Mouse (Mus musculus): ENCODE data around the gene Spcs1.

Gene Spcs1

DNA sequence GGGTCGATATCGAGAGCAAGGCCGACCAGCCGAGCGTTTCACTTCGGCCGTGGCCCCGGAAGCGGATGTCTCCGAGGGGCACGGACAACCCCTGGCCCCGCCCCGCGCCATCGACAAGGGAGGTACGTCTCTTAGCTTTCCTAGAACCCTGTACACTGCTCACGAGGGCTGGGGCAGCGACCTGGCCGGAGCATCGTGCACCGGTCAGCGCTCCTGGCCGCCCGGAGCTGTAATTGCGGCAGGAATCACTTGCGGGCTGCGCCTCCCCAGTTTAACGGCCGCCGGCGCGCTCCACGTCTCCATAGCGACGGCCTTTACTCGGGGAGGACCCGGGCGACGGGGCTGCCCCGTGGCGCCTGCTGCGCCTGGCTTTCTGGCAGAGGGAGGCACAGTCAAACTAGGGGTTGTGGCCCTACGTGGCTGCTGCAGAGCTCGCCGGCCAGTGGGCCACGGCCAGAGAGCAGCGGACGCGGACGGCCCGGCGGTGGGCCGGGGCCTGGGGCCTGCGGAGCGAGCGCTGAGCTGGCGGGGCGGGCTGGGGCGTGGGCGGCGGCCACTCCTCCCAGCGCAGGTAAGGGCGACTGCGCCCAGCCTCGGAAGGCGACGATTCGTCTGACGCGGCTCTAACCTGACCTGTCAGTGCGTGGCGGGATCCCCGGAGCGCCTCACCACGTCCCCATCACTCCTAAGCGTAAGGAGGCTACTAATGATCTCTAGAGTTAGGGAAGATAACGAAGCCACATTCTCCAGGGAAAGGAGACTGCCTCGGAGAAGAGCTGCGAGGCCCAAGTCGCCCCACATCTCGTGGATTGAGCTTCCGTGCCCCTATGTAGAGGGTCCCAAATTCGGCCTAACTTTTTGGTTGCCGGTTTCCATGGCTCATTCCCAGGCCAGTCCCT lies at the start of gene Spcs1, which contains the start of gene Glt8d1:
Spcs1 (minus strand) TSS at position 366 of the 899 bp plus-strand sequence.
Glt8d1 (plus strand) TSS at position 94 of the 899 bp plus-strand sequence.
- in situ Hi-C loops (cut with MboI, MseI), result loop anchor here (25.0 kb wide), 1 partner anchor 1161 kb away; the partner anchor contains the start of gene Ncoa4

GRCm38 (mm10) chr14:31045817-31046216 lies 44.3 kb upstream of the Spcs1 start:
- in situ Hi-C loops (cut with MboI, MseI), result no loop called here

GRCm38 (mm10) chr14:31045296-31045695 lies 43.8 kb upstream of the Spcs1 start:
- in situ Hi-C loops (cut with MboI, MseI), result no loop called here

- in situ Hi-C loops (cut with MboI, MseI), result no loop called here
Observed at GRCm38 (mm10) chr14:31025785-31026184, 24.3 kb upstream of the Spcs1 start.

DNA sequence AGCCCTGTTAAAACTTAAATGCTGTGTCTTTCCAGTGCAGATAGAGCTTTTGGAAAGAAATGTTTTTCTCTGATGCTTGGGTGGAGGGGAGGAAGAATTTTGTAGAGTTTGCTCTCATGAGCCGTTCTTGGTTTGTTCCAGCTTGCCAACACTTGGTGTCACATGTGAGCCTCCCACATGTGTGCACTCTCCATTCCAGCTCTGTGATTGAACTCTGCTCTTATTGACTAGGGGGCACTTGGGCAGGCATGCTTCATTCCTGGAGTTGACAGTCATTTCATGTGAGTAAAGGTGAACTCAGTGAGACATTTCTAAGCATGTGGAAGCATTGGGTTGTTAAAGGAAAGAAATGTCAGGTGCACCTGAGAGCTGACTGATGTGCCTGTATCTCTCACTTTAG lies 21.1 kb upstream of the Spcs1 start:
- in situ Hi-C loops (cut with MboI, MseI), result loop anchor here (25.0 kb wide), 1 partner anchor 1140 kb away; the partner anchor contains the start of gene Ncoa4

DNA sequence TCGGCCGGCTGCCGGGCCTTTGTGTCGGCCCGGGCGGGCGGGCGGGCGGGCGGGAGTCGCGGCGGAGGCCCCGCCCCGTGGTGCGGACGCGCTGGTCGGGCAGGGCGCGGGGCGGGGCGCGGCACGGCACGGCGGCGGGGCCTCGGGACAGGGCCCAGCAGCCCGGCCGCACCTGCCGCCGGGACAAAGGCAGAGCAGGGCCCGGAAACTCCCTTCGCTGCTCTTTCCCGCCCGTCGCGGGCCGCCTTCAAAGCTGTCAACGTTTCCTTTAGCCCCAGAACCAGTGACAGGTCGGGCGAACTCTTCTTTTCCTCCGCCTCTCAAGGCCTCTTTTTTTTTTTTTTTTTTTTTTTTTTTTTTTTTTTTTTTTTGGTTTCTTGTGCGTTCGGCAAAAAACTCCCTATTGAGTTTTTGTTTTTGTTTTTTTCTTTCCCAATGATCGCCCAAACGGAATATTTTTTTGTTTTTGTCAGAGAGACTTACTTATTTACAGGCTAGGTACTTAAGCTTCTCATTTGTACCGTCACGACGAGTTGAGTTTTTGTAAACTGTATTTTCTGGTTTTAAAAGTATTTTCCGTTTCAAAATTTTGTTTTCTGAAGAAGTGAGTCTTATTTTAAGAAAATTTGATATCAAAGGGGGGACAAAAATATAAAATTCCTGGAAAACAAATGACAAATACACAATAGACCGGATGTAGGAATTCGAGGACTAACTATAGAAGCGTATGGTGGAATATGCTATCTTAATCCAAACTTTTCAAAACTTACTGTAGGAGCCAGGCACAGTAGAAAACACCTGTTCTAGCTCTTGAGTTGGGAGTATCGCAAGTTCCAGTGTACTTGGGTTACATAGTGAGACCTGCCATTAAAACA lies 18.1 kb upstream of the Spcs1 start:
- in situ Hi-C loops (cut with MboI, MseI), result loop anchor here (25.0 kb wide), 1 partner anchor 1143 kb away; the partner anchor contains the start of gene Ncoa4

DNA sequence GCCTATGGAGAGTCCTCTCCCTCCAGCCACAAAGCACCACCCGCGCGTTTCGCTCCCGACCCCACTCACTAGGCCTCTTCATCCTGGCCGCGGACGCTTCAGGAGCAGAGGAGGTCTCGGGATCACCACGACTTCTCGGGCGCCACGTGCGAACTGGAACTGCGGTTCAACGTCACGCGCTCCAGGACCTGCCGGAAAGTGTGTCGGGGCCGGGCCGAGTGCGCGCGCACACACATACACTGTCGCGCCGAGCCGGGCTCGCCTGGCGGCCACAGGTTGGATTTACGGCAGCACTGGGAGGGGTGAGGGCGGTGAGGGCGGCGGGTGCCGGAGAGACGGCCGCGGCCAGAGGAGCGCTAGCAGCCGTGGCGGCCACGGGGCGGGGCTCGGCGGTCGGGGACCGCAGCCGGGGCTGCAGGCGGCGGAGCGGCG lies 17.4 kb upstream of the Spcs1 start, which contains the start of the genes Pbrm1 and Gnl3:
Pbrm1 (plus strand) TSS at position 279 of the 432 bp plus-strand sequence.
Gnl3 (minus strand) TSS at position 293 of the 432 bp plus-strand sequence.
- in situ Hi-C loops (cut with MboI, MseI), result loop anchor here (25.0 kb wide), 1 partner anchor 1143 kb away; the partner anchor contains the start of gene Ncoa4

DNA sequence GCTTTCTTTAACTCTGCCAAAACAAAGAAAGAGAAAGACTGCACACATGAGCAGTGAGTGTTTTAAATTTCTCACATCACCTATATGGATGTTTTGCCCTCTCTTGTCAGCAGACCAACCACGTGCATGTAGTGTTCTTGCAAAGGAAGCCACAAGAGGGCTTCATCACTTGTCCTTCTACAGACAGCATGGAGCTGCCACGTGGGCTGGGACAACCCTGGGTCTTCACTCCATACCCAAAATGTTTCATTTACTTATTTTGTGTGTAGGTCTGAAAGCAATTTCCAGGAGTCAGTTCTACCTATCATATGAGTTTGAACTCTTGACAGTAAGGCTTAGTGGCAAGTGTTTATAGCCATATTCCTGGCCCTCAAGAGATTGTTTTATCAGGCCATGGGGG lies 16.4 kb upstream of the Spcs1 start:
- in situ Hi-C loops (cut with MboI, MseI), result loop anchor here (25.0 kb wide), 1 partner anchor 1144 kb away; the partner anchor contains the start of gene Ncoa4

DNA sequence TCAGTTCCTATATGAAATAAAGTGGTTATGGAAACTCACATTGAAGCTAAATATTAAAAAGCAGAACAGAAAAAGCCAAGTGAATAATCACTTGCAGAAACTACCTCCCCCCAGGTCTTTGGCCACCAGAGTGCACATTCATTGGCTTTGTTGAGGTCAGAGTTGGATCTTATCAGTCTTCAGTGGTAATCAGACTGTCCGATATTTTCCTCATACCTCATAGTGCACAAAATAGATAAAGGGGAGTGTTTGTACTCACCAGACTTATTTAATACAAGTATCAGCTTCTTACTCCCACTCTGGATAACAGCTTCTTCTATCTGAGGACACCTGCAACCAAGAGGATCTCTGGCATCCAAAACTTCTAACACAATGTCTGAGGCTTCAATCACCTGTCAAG lies 14.6 kb upstream of the Spcs1 start:
- in situ Hi-C loops (cut with MboI, MseI), result loop anchor here (25.0 kb wide), 1 partner anchor 1146 kb away; the partner anchor contains the start of gene Ncoa4

DNA sequence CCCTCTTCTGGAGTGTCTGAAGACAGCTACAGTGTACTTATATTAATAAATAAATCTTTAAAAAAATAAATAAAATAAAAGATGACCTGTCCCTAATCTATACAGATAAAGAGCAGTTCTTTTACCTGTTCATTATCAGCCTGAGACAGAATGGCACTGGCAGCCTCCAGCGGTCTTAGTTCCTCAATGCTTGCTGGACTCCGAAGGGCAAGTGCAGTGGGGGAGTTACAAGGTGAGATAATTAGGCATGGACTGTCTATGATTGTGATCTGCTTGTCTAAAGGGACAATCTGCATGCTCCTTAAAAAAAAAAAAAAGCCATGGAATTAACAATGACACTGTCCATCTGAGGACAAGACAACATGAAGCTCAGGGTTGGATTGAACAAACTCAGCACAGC lies 12.5 kb upstream of the Spcs1 start:
- in situ Hi-C loops (cut with MboI, MseI), result loop anchor here (25.0 kb wide), 1 partner anchor 1148 kb away; the partner anchor contains the start of gene Ncoa4

DNA sequence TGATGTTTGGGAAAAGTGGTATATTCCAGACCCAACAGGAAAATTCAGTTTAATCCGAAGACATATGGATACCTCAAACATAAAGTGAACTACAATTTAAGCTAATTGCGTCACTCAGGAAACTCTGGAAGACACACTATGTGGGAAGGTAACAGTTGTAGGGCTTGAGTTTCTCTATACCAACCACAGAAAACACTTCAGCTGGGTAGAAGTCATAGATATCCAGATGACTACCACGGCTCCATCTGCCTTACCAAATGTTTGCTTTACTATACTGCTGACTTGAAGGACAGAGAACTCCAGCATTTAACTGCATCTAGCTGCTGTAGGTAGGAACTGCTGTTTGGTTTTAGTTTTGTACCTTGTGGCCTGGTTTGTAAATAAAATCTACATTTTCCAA lies 10.1 kb upstream of the Spcs1 start:
- in situ Hi-C loops (cut with MboI, MseI), result loop anchor here (25.0 kb wide), 1 partner anchor 1151 kb away; the partner anchor contains the start of gene Ncoa4

DNA sequence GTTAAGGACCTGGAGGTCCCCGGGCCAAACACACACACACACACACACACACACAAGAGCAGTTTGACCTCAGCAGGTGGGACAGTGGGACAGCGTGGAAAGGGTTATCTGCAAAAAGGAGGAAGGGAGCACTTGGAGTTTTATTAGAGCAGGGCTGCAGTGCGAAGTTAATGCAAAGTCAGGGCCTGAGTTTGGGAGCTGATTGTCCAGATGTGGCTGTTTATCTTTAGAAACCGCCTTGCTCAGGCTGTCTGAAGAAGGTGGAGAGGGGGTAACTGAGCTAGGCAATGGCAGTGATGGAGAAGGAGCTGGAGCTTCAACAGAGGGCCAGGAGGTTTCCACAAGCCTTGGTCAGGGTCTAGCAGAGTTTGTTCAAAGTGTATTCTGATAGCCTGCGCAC lies 5.3 kb upstream of the Spcs1 start:
- in situ Hi-C loops (cut with MboI, MseI), result loop anchor here (25.0 kb wide), 1 partner anchor 1156 kb away; the partner anchor contains the start of gene Ncoa4

- in situ Hi-C loops (cut with MboI, MseI), result loop anchor here (25.0 kb wide), 1 partner anchor 1158 kb away; the partner anchor contains the start of gene Ncoa4
Observed at GRCm38 (mm10) chr14:31004527-31004926, 3.1 kb upstream of the Spcs1 start.

DNA sequence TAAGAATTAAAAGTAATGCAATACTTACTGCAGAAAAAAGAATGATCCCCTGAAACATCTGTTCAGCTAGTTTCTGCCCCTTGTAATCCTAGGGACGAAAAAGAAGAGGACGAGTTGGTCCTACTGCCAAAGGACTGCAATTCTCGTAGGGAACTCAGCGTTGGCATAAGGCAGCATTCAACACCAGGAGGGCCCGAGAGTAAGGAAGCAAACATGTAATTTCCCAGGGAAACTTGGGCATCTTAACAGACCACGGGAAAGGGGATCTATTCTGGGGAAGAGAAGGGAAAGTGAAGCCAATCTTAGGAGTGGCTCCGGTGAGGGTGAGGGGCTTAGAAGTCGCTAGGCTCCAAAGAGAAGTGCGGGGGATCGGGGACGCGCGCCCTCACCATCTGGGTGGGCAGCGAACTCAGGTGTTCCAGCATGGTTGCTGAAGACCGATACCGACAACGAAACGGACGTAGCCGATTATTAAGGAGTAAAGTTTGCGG lies 611 bp downstream of the Spcs1 start:
- in situ Hi-C loops (cut with MboI, MseI), result loop anchor here (25.0 kb wide), 1 partner anchor 1161 kb away; the partner anchor contains the start of gene Ncoa4

- in situ Hi-C loops (cut with MboI, MseI), result loop anchor here (25.0 kb wide), 1 partner anchor 1162 kb away; the partner anchor contains the start of gene Ncoa4
Observed at GRCm38 (mm10) chr14:31000356-31000755, 1.1 kb downstream of the Spcs1 start.

- in situ Hi-C loops (cut with MboI, MseI), result no loop called here
Observed at GRCm38 (mm10) chr14:30996417-30996816, 5.1 kb downstream of the Spcs1 start.

GRCm38 (mm10) chr14:30976222-30976621 lies 25.2 kb downstream of the Spcs1 start:
- in situ Hi-C loops (cut with MboI, MseI), result no loop called here

DNA sequence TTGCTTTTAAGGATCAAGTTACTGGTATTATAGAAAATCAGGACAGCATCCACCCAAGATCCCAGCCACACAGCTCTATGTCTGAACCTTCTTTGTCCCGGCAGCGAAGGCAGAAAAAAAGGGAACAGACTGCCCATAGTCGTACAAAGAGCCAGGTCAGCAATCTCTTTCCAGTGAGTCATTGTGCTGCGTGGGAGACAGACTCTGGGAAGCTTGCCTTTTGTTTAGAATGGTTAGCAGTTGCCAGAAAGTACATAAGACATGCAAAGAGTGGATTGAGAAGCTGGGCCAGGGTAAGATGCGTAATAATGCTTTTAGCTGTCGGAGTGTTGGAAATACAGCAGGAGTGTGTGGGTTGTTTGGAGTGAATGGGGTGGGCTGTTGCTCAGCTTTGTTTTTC lies 27.3 kb downstream of the Spcs1 start:
- in situ Hi-C loops (cut with MboI, MseI), result no loop called here

- in situ Hi-C loops (cut with MboI, MseI), result no loop called here
Observed at GRCm38 (mm10) chr14:30960366-30960765, 41.1 kb downstream of the Spcs1 start.

DNA sequence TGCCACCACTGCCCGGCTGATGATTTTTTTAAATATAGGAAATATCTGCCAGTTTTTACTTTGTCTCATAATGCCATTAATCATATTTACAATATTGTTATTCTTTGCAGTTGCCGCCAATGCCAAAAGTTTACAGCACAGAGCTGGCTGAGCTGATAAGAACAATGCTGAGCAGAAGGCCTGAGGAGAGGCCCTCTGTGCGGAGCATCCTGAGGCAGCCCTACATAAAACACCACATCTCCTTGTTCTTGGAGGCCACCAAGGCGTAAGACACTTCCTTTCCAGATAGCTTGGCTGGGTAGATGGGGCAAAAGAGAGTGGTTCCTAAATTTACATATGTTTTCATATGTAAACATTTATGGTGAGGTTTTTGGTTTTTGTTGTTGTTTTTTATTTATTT lies 42.4 kb downstream of the Spcs1 start:
- in situ Hi-C loops (cut with MboI, MseI), result no loop called here

DNA sequence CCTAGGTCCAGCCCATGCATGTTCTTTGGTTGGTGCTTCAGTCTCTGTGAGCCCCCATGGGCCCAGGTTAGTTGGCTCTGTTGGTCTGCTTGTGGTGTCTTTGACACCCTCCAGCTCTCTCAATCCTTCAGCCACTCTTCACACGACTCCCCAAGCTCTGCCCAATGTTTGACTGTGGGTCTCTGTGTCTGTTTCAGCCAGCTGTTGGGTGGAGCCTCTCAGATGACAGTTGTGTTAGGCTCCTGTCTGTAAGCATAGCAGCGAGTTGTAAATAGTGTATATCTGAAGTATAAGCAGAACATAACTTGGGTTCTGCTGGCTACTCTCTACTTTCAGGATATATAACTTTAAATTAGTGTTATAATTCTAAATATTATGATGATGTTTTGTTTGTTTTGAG lies 43.0 kb downstream of the Spcs1 start:
- in situ Hi-C loops (cut with MboI, MseI), result no loop called here

Measured in T-helper 2 cell (primary cell).